Mouse (Mus musculus): ENCODE data around the gene Nacad.

The Nacad gene

DNA sequence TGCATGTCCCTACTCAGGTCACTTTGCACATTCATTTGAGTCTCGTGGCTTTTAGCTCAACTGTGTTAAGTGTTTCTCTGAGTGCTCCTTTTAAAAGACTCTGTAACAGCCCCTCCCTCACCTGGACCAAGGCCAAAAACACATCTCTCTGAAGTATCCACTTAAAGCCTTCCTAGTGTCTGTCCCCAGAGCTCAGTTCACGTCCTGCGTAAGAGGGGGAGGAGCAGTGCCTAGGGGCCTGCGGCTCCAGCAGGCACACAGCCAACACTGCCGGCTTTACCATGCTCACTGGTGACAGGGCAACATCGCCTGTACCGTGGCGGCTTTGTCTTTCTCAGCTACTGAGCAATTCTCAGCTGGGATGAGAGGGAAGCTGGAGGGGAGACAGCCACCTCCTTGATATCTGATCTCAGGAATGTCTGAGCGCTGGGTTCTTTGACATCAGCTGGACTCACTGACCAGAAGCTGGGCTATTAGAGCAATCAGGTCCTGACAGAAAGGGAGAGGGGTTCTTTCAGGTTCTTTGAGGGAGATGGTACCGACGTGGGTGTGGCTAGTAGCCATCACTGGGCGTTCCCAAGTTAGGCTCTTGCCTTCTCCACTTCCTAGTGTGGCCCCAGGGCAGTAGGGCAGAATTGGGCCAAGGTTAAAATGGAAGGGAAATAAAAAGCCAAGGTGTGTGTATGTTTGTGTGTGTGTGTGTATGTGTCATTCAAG lies 1.8 kb downstream of the Nacad start:
- no peak for DNase-seq (ENCODE audit: low read depth)

- no peak for DNase-seq (ENCODE audit: low read depth)
Measured at GRCm38 (mm10) chr11:6603224-6603623, 2.6 kb downstream of the Nacad start.

DNA sequence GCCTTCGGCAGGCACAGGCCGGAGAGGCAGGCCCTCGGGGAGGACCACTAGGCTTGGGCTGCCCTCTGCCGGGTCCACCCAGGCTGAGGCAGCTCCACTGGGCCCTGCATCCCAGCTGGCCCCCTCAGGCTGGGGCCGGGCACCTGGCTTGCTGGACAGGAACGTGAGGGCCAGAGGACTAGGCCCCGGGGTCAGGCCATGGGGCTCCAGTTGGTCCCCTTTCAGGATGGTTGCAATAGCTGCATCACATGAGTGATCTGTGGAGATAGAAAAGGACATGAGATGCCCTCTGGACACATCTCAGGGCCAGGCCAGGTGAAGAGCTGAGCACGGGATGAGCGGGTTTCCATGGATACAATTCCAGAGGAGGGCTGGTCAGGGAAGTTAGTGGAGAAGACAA lies 3.2 kb downstream of the Nacad start:
- DNase-seq (ENCODE audit: low read depth), result no peak

- no peak for DNase-seq (ENCODE audit: low read depth)
Measured at GRCm38 (mm10) chr11:6601649-6602480, 4.0 kb downstream of the Nacad start.

DNA sequence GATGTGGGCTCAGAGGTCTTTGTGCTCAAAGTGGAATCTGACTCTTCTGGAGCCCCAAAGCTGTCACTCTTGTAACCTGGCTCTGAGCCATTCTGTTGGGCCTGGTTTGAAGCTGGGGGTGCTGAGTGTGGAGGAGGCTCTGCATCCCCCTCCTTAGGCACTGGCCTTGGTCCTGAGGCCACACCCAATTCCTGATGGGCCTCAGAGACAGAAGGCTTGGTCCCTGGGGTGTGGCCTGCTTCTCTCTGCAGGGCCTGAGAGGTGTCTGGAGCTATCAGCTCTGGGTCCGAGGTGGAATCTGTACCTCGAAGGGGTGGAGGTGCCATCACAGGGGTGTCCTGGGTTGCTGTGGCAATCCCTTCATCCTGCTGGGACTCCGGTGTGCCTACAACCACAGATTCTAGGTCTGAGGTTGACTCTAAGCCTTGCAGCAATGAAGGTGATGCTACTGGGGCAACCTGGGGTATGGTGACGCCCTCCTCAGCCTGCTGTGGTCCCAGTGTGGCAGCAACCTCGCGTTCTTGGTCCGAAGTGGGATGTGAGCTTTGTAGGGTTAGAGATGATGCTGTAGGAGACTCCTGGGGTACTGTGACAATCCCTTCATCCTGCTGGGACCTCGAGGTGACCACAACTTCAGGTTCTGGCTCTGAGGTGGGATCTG lies 5.4 kb downstream of the Nacad start:
- no peak for DNase-seq (ENCODE audit: low read depth)

GRCm38 (mm10) chr11:6599831-6600230 lies 6.0 kb downstream of the Nacad start:
- no peak for DNase-seq (ENCODE audit: low read depth)

GRCm38 (mm10) chr11:6599011-6599681 lies 6.7 kb downstream of the Nacad start:
- no peak for DNase-seq (ENCODE audit: low read depth)

- no peak for DNase-seq (ENCODE audit: low read depth)
Measured at GRCm38 (mm10) chr11:6598191-6598889, 7.5 kb downstream of the Nacad start.

DNA sequence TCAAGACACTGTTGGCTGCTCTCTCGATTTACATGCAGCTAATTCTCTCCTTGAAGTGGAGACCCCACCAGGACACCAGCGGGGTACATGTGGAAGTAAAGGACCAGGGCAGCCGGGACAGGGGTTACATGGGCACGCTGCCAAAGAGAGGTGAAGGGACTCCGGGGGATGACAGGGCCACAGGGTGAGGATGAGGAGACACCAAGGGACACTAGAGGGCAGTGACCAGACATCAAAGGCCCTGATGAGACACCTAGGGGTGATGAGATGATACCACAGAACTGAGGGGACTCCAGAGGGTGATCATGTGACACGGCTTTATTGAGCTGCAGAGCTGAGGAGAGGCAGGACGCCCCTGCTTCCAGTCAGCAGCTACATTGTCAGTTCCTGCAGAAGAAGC lies 8.3 kb downstream of the Nacad start:
- no peak for DNase-seq (ENCODE audit: low read depth)

DNA sequence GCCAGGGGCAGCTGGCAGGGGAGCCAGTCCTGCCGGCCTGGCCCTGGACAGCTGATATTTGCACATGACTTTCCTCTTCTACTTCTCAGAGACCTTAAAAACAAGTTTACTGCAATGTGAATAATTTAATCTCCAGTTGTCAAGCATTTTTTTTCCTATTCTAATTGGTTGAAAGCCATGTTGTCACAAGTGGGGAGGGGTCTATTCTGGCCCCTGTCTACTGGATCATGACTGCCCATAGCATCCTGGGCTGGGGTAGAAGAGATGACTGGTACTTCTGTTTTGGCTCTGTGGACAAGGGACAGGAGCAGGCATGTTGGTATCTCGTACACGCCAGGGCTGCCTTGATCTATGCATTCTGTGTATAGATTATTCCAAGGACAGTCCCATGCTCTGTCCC lies 9.2 kb downstream of the Nacad start:
- DNase-seq (ENCODE audit: low read depth), result no peak

- no peak for DNase-seq (ENCODE audit: low read depth)
Measured at GRCm38 (mm10) chr11:6596205-6596604, 9.6 kb downstream of the Nacad start.

DNA sequence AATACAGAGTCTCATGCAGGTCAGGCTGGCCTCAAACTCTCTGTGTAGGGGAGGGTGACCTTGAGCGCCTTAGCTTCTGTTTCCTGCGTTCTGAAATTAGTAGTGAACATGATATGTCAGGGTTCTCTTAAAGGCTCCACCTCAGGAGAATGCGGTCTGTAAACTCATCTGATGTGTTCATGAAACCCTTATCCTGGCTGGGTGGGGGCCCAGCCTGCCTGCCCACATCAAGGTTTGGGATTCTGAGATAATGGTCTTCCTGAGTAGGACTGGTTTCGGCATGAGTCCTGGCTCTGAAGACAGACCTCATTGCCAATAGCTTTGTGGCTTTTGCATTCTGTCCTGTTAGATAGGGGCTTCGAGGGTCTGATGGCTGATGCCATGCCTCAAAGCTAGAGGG lies 10.5 kb downstream of the Nacad start:
- no peak for DNase-seq (ENCODE audit: low read depth)

DNA sequence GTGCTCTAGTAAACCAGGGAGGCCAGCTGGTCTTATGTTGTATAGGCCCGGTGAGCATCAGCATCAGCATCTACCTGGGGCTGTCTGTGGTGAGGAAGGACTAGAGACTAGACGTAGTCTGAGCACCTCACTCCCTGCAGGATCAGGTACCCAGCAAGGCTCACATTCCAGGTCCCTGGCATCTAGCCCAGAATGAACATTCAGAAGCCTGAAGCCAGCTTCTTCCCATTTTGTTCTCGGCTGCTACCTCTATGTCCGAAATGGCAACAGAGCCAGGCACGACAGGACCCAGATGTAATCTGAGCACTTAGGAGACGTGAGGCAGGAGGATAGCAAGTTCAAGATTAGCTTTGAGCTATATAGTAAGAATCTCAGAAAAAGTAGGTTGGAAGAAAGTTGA lies 11.0 kb downstream of the Nacad start:
- no peak for DNase-seq (ENCODE audit: low read depth)

DNA sequence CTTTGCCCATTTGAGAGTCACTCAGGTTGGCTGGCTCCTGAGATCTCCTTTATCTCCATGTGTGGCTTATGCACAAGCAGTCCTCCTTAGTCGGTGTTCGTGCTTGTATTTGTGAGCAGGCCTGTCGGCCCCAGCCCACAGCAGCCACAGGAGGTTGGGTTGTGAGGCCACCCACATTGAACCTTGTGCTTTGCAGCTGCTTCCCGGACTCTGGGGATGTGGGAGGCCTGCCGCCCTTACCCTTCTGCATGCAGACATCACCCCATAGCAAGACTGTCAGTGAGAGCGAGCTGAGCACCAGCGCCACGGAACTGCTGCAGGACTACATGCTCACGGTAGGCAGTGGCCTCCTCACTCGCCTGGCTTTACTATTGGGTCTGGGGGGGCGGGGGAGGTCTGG lies 12.4 kb downstream of the Nacad start:
- no peak for DNase-seq (ENCODE audit: low read depth)

GRCm38 (mm10) chr11:6590933-6591675 lies 14.7 kb downstream of the Nacad start:
- DNase-seq (ENCODE audit: low read depth), result no peak

- DNase-seq (ENCODE audit: low read depth), result no peak
Measured at GRCm38 (mm10) chr11:6589838-6590237, 16.0 kb downstream of the Nacad start.

DNA sequence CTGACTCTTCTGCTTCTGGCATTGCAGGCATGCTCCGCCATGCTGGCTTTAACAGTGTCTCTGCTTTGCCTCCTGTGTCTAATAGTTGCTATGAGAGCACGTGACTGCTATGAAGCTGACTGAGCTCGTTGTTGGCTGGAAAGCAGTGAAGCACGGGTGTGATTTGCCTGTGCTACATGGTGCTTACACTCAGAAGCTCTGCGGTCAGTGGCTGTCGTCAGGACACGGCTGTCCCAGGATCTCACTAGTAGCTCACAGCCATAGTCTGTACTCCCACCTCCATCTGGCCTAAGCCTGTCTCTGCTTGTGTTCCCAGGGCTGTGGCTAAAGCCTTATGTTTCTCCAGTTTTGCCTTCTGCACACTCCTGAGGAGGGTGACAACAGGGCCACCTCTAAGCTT lies 17.6 kb downstream of the Nacad start:
- no peak for DNase-seq (ENCODE audit: low read depth)

DNA sequence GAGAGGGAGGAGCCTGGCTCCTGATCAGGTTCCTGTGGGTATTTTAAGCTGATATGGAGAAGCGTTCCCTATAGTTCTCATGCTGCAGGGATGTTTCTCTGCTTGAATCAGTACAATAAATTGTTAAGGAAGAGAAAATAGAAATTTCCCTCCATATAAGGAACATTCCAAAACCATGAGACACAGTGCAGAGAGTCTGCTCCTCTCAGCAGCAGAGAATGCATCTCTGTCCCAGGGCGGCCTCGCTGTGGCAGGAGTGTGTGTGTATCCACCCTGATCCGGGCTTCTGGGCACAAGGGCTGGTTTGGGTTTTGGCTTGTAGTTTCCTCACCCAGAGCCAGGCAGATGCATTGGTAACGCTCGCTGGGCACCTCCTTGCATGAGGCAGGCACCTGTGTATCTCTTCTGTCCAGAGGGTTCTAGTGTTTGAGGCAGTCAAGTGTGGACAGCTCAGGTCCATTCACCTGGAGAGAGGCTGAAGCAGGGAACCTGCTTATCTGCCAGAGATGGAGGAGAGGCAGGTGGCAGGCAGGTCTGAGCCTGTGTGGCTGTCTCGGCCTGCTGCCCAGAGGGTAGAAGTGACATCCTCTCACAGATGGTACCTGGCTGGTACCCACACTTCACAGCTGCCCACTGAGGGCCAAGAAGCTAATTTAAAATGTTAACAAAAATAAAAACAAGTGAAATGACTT lies 18.5 kb downstream of the Nacad start:
- DNase-seq (ENCODE audit: low read depth), result no peak

DNA sequence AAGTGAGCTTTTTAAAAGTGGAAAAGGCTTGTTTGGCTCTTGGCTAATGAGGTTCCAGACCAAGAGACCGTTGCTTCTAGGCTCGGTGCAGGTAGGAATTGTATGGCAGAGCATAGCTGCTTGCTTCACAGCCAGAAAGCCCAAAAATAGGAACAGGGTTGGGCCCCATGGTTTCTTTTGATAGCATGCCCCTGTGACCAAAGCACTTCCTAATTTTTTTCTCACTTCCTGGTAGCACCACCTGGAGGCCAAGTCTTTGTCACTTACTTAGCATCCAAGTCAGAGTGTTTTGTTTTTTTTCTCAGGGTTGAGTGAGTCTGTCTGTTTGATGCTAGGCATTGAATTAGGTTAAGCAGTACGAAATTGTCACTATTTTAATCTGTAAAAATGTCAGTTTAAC lies 19.2 kb downstream of the Nacad start:
- DNase-seq (ENCODE audit: low read depth), result peak; percentile 41

DNA sequence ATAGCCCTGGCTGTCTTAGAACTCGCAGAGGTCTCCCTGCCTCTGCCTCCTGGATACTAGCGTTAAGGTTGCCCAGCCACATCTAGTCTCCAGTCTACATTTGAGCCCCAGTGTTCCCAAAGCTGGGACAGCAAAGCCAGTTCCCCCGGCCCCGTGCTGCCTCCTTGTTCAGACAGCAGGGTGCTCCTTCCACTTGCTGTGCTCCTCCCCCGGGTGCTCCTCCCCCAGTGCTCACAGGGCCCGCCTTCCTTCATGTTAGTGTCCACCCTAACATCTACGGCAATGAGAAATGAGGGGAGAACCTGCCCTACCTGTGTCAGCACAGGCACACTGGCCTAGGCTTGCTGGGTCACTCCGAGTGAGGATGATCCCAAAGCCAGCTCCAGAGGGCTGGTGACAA lies 20.1 kb downstream of the Nacad start:
- no peak for DNase-seq (ENCODE audit: low read depth)

- DNase-seq (ENCODE audit: low read depth), result no peak
Measured at GRCm38 (mm10) chr11:6581560-6581959, 24.3 kb downstream of the Nacad start.

Measured in c-Kit-positive CD71-negative TER-119-negative erythroid progenitor cells, embryonic 14.5 days (primary cell).